Mouse (Mus musculus) neural tube, embryonic 14.5 days (tissue): ENCODE results near the gene Vti1a. TPM values are rescaled to one million over a fixed set of nuclear protein-coding genes. Genes with fewer than 3 reads are reported as not detected.

Source experiments
- ATAC-seq: fragments of 200-750 bp; cut with Nextera tagmentation; 2 replicates; pipeline ENCODE4 v1.8.0; 2017; ENCODE audit warnings: low read depth, mild to moderate bottlenecking, moderate TSS enrichment, moderate library complexity
- H3K27ac ChIP-seq: fragments of 300-500 bp; sonication (generic); 2 replicates; pipeline ENCODE4 v1.5.1; 2014; ENCODE audit warnings: low read depth, mild to moderate bottlenecking, control low read depth, low read length, moderate library complexity, mixed read lengths
- H3K27me3 ChIP-seq: fragments of 300-500 bp; sonication (generic); 2 replicates; pipeline ENCODE4 v1.6.1; 2014; ENCODE audit warnings: low read length; ENCODE audit not compliant: control insufficient read depth, insufficient read depth
- H3K36me3 ChIP-seq: fragments of 300-500 bp; sonication (generic); 2 replicates; pipeline ENCODE4 v1.6.1; 2014; ENCODE audit warnings: low read length, mixed read lengths; ENCODE audit not compliant: control insufficient read depth, insufficient read depth
- H3K4me1 ChIP-seq: fragments of 300-500 bp; sonication (generic); 2 replicates; pipeline ENCODE4 v1.6.1; 2014; ENCODE audit warnings: low read length; ENCODE audit not compliant: control insufficient read depth, insufficient read depth
- H3K4me2 ChIP-seq: fragments of 300-500 bp; sonication (generic); 2 replicates; pipeline ENCODE4 v1.6.1; 2014; ENCODE audit warnings: mild to moderate bottlenecking, low read depth, low read length, control low read depth
- H3K4me3 ChIP-seq: fragments of 300-500 bp; sonication (generic); 2 replicates; pipeline ENCODE4 v1.5.1; 2014; ENCODE audit warnings: low read depth, low read length, control low read depth, mixed read lengths
- H3K9ac ChIP-seq: fragments of 300-500 bp; sonication (generic); replicated peaks from 2 replicates; pipeline ENCODE4 v1.6.1; 2014; ENCODE audit warnings: low read depth, mild to moderate bottlenecking, control low read depth, low read length, mixed read lengths
- H3K9me3 ChIP-seq: fragments of 300-500 bp; sonication (generic); 2 replicates; pipeline ENCODE4 v1.6.1; 2016; ENCODE audit warnings: low read length; ENCODE audit not compliant: control insufficient read depth
- WGBS: fragments of 180-500 bp; shearing (Covaris S2); extraction: QIAGEN DNeasy Blood & Tissue Kit; methylation state at CpG from one replicate; pipeline ENCODE4 v1.1.7; 2014; 5-methylcytosine and 5-hydroxymethylcytosine counted together
- polyA plus RNA-seq: library from polyadenylated mRNA; unstranded; fragments of >200 nt; fragmentation: Nextera tagmentation; extraction: Ambion mirVana; gene quantifications from 2 replicates; pipeline ENCODE4 v1.2.1, GENCODE M21; 2014

The Vti1a gene
- polyA plus RNA-seq, 1 experiment from 2014 or later, result 35.7 TPM

DNA sequence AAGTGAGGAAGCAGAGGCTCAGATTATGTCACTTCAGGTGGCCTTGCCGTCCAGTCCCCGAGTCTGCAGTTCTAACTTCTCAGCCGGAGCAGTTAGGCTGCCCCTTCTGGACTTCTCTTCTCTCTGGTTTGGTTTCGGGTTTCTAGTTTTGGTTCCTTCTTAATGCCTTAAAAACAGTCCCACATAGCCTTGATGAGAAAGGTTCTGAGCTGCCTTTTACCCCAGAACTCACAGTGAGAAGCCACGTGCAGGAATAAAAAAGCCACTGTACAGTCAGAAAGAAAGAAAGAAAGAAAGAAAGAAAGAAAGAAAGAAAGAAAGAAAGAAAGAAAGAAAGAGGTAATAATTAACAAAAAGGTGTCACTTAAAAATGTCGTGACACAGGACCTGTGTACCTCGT, 236.8 kb downstream of the Vti1a start:
- Histone ChIP-seq H3K4me2 (no peak overlapping the region), H3K4me1 (0 out of 2 replicates have a peak, but pooled peaks cover 5% of the 10 kb centered on the region), H3K4me3 (no peak overlapping the region), H3K9me3 (no peaks in the 10 kb centered on the region), H3K9ac (no peak overlapping the region), H3K36me3 (no peaks in the 10 kb centered on the region), H3K27me3 (no peaks in the 10 kb centered on the region), H3K27ac (no peak overlapping the region)
- 67% methylated on average over 7 of the region's 7 CpGs for WGBS
- ATAC-seq, result no peak

DNA sequence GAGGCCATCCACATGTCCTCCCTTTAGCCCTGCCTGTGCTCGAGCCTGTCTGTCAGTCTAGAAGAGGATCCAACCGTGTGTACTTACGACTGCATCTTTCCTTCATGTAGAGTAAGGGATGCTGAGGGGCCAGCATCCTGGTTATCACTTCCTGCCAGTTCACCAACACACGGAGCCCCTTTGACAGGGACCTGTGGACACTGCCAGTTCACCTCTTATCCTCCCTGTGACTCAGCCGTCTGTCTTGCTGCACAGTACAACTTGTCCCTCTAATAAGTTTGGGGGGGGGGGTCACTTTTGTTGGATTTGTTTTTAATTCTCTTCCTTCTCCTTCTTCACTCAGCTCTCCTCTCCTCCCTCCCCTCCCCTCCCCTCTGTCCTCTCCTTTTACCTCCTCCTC, 238.2 kb downstream of the Vti1a start:
- no peak overlapping the region for H3K4me2 ChIP-seq
- H3K36me3 ChIP-seq, result no peaks in the 10 kb centered on the region
- H3K4me1 ChIP-seq, result 0 out of 2 replicates have a peak, but pooled peaks cover 5% of the 10 kb centered on the region
- H3K9me3 ChIP-seq, result no peaks in the 10 kb centered on the region
- no peaks in the 10 kb centered on the region for H3K27me3 ChIP-seq
- no peak overlapping the region for H3K4me3 ChIP-seq
- no peak overlapping the region for H3K27ac ChIP-seq
- WGBS, result 68% methylated on average over 5 of the region's 5 CpGs
- no peak overlapping the region for H3K9ac ChIP-seq
- no peak for ATAC-seq

DNA sequence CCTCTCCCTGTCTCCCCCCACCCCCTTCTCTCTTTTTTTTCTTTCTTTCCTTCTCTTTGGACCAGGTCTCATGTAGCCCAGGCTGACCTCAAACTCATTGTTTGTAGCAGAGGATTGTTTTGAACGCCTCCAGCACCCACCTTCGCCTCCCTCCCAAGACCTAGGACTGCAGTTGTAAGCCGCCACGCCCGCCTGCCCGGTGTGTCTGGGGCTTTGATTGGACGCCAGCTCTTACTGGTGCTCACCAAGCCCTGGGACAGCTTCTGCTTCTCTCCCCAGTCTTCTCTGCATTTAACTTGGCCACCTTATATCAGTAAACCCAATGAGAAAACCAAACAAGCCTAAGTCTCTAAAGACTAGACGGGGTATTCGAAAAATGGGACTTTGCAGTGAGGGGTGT, 238.6 kb downstream of the Vti1a start:
- no peaks in the 10 kb centered on the region for H3K27me3 ChIP-seq
- H3K4me3 ChIP-seq, result no peak overlapping the region
- H3K4me1 ChIP-seq, result 0 out of 2 replicates have a peak, but pooled peaks cover 5% of the 10 kb centered on the region
- 73% methylated on average over 9 of the region's 9 CpGs for WGBS
- H3K4me2 ChIP-seq, result no peak overlapping the region
- no peak overlapping the region for H3K27ac ChIP-seq
- H3K36me3 ChIP-seq, result no peaks in the 10 kb centered on the region
- no peak for ATAC-seq
- no peak overlapping the region for H3K9ac ChIP-seq
- no peaks in the 10 kb centered on the region for H3K9me3 ChIP-seq

DNA sequence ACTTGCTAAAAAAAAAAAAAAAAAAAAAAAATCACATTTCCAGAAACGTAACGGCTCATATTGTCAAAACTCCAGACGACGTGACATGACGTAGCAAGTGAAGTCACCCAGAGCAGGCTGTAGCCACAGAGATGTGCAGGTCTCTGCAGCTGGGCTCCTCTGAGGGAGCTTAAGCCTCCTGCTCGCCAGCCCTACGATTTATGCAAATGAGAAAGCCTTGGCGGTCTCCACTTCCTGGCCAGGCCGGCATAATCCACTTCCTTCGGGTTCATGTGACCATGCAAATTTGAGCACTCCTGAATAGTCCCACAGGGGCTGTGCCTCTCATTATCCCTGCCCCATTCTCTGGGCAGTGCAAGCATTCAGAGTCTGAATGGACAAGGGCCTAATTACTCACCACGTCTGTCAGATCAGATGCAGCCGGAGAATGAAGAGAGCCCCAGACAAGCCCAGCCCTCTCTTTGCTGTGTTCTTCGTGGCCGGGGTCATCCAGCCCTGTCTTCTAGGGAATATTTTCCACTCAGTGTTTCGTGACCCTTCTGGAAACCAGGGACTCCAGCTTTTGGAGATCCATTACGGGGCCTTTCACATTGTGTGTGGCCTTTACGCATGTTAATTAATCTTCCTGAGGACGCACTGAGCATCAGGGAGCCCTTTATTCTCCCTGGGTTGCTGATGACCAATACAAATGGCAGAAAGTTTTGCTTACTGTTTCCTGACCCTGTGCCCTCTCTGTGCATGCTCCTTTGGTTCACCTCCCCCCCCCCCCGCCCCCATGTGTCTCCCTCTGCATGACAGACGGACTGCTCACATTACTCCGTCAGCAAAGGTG, 240.3 kb downstream of the Vti1a start:
- H3K9ac ChIP-seq, result no peak overlapping the region
- 6% methylated on average over 20 of the region's 21 CpGs for WGBS
- peak overlapping the region; percentile 64; the same call in 1 of the 2 replicates for H3K27ac ChIP-seq

DNA sequence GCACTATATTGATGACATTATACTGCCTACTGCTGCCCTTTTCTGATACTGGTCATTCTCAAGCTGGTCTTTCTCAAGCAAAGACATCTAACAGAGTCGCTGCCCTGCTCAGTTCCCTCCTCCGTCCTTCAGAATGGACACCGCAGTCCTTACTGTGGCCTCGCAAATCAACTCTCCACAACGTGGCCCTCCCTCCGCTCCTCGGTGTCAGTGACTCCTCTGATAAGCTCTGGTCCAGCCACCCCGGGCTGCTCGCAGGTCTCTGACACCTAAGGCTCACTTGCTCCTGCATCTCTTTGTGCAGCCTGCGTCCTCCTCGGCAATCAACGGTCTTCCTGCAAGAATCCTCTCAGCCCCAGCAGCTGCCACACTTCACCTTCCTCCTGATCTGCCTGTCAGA, 243.2 kb downstream of the Vti1a start:
- 0 out of 2 replicates have a peak, but pooled peaks cover 5% of the 10 kb centered on the region for H3K4me1 ChIP-seq
- no peak overlapping the region for H3K9ac ChIP-seq
- H3K27me3 ChIP-seq, result no peaks in the 10 kb centered on the region
- H3K27ac ChIP-seq, result no peak overlapping the region
- no peak overlapping the region for H3K4me2 ChIP-seq
- no peak for ATAC-seq
- WGBS, result 82% methylated on average over 12 of the region's 12 CpGs
- H3K9me3 ChIP-seq, result no peaks in the 10 kb centered on the region
- no peaks in the 10 kb centered on the region for H3K36me3 ChIP-seq
- no peak overlapping the region for H3K4me3 ChIP-seq

More for the DNA sequence above, 240.3 kb downstream of the Vti1a start:
- H3K27me3 ChIP-seq, result no peaks in the 10 kb centered on the region
- H3K4me3 ChIP-seq, result no peak overlapping the region
- H3K4me1 ChIP-seq, result 0 out of 2 replicates have a peak, but pooled peaks cover 5% of the 10 kb centered on the region
- peak overlapping the region; percentile 30 for H3K4me2 ChIP-seq
- H3K36me3 ChIP-seq, result no peaks in the 10 kb centered on the region
- no peaks in the 10 kb centered on the region for H3K9me3 ChIP-seq
- peak; percentile 96 for ATAC-seq

DNA sequence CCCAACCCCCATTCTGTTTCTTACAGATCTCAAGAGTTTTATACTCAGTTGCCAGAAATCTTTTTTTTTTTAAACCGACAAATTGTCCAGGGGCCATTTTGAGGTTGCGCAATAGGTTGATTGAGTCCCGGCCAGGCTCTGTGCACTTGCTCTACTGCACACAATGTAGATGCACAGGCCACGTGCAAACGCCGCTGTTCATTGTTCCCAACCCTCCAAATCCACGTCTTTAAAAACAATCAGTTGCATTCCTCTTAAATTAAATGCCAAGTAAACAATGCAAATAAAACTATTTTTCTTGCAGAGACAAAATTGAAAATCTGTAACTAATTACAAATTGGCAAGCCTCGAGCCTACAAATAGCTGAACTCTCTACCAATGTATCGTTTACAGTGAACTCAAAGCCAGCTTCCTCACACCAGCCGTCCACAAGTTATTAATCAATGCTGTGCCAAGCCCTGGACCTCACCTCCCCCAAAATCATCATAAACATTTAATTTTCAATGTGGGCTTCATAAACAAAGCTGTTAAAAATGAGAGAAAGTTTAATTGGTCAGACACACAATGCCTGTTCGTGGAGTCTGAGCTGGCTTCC, 244.1 kb downstream of the Vti1a start:
- Histone ChIP-seq H3K27me3 (no peaks in the 10 kb centered on the region), H3K4me3 (no peak overlapping the region), H3K9me3 (no peaks in the 10 kb centered on the region), H3K36me3 (no peaks in the 10 kb centered on the region), H3K4me1 (0 out of 2 replicates have a peak, but pooled peaks cover 5% of the 10 kb centered on the region), H3K4me2 (no peak overlapping the region), H3K27ac (no peak overlapping the region), H3K9ac (no peak overlapping the region)
- no peak for ATAC-seq
- 80% methylated on average over 11 of the region's 11 CpGs for WGBS

DNA sequence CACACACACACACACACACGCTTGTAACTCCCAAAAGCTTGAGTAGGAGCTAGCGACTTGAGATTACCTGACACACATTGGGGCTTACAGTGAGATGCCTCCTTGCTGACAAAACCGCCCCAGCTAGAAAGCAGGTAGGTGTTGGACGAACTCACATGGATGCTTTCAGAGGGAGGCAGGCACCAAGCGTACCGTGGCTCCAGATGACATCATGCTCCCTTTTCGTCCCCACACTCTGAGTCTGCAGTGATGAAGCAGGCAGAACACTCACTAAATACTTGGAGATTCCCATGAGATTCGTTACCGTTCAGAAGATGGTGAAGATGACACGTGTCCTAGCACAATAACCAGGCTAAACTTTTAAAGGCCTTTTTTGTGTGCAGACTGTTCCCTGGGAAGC, 245.4 kb downstream of the Vti1a start:
- Histone ChIP-seq H3K27ac (no peak overlapping the region), H3K36me3 (no peaks in the 10 kb centered on the region), H3K4me1 (0 out of 2 replicates have a peak, but pooled peaks cover 2% of the 10 kb centered on the region), H3K9me3 (no peaks in the 10 kb centered on the region), H3K4me2 (no peak overlapping the region), H3K9ac (no peak overlapping the region), H3K27me3 (no peaks in the 10 kb centered on the region), H3K4me3 (no peak overlapping the region)
- no peak for ATAC-seq
- WGBS, result 89% methylated on average over 10 of the region's 10 CpGs

DNA sequence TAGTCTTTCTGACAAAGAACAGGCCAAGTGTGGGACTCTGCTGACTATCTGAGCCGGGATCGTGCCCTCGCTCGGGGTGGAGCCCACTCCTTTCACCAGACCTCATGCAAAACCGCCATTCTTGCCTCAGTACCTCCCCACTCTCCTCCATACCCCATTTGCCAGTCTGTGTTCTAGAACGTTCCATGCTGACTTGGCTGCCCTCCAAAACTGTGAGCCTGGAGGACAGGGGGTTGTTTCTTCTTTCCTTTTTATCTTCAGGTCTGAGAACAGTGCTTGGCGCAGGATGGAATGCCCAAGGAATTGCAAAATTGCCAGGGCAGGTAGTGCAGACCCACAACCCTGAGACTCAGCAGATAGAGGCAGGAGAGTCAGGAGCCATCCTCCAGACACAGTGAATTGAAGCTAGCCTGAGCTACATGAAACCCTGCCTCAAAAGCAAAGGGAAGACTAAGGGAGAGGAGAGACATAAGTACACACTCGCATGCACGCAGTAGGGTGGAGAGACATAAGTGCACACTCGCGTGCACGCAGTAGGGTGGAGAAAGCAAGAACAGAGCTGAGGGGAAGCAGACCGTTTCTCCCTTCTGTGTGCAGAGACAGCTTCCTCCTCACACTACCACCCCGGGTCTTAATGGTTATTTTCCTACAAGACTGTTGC, 246.5 kb downstream of the Vti1a start:
- 85% methylated on average over 14 of the region's 14 CpGs for WGBS
- Histone ChIP-seq H3K9me3 (no peaks in the 10 kb centered on the region), H3K27ac (no peak overlapping the region), H3K36me3 (no peaks in the 10 kb centered on the region), H3K4me1 (no peaks in the 10 kb centered on the region), H3K9ac (no peak overlapping the region), H3K4me3 (no peak overlapping the region), H3K27me3 (no peaks in the 10 kb centered on the region), H3K4me2 (no peak overlapping the region)
- no peak for ATAC-seq
